Mouse (Mus musculus): Measurements from ENCODE around the gene Smarcb1. TPM values are rescaled to one million over a fixed set of nuclear protein-coding genes. Genes with fewer than 3 reads are reported as not detected.

Smarcb1 gene
- polyA plus RNA-seq (2012; fragmentation: generic; extraction: Trizol): 100 to 1,000 TPM; 149 to 179 TPM

GRCm38 (mm10) chr10:75921026-75921725 lies at the start of gene Smarcb1:
Smarcb1 (minus strand) TSS chr10:75921617.

DNA sequence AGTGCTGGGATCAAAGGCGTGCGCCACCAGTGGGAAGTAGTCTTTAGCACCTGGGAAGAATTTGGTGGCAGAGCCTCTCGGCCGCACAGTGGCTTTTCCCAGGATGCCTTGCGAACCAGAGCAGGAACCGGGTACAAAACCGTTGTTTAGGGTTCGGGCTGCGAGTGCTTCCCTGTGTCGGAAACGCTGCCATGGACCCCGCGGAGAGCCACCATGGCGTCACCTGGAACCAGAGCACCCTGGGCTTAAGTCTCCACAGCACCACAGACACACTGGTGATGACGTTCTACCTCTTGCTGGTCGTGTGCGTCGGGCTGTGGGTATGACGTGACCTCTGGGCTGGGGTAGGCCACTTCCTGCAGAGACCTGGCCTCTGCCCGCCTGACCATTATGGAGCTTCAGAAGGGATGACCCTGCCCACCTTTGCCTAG lies 33.0 kb upstream of the Smarcb1 start, which contains the start of gene Gm5134:
Gm5134 (plus strand) TSS at position 134 of the 431 bp plus-strand sequence.

GRCm38 (mm10) chr10:75942736-75943477 lies 21.5 kb upstream of the Smarcb1 start, which contains the start of gene Vpreb3:
Vpreb3 (plus strand) TSS chr10:75943057.

DNA sequence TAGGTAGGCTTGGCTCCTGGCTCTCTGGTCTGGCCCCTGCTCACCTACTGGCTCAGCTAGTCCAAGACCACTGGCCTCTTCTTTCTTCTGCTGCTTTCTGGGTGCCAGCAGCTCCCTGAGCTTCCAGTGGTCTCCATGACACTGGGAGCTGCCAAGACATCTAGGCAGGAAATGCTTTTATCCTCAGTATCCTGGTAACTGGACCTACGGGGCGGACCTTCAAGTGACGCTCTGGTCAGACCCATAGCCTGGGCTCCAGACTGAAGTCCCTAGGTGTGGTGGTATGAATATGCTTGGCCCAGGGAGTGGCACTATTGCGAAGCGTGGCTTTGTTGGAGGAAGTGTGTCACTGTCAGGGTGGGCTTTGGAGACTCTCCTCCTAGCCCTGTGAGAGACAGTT lies 19.1 kb upstream of the Smarcb1 start, which contains the start of gene Gm867:
Gm867 (minus strand) TSS at position 153 of the 400 bp plus-strand sequence.

GRCm38 (mm10) chr10:75935680-75936541 lies 14.5 kb upstream of the Smarcb1 start, which contains the start of gene Mmp11:
Mmp11 (minus strand) TSS chr10:75936496.

GRCm38 (mm10) chr10:75932891-75933290 lies 11.5 kb upstream of the Smarcb1 start, which contains the start of gene Chchd10:
Chchd10 (plus strand) TSS chr10:75933130.

DNA sequence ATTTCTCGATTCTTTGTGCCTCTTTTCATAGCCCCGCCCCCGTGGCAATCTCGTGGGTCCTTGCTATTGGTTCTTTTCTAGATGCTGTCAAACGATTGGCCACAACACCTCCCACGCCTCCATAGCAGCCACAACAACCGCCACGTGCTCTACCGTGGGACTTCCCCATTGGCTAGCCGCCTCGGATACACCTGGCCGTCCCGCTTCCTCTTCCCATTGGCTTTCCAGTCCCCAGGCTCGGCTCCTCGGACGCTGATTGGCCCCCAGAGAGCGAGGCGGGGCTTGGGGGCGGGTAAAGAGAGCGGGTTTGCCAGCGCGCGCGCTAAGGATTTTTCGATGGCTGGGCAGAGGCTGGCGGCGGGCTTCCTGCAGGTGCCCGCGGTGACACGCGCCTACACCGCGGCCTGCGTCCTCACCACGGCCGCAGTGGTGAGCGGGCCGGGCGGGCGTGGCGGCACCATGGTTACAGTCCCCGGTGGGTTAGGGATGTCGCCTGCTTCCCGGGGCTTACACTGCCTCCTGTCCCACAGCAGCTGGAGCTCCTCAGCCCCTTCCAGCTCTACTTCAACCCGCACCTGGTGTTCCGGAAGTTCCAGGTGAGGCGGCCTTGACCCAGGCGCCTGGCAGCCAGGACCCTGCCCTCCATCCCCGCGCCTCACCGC lies 28.2 kb downstream of the Smarcb1 start, which contains the start of gene Derl3:
Derl3 (plus strand) TSS at position 325 of the 662 bp plus-strand sequence.

GRCm38 (mm10) chr10:75859786-75860470 lies 61.5 kb downstream of the Smarcb1 start, which contains the start of gene Mif:
Mif (minus strand) TSS chr10:75860240.

Other genes with a start within 250 kb of the Smarcb1 start
- 10 to 100 TPM; 10.8 to 44.7 TPM for gene Cabin1, start 157.3 kb downstream of the Smarcb1 start, polyA plus RNA-seq (2012; fragmentation: generic; extraction: Trizol)
- gene Ddt, start 148.2 kb downstream of the Smarcb1 start, polyA plus RNA-seq (2012; fragmentation: generic; extraction: Trizol): 10 to 100 TPM; 42.5 to 79.9 TPM
- not detected for gene Gm20441, start 140.7 kb downstream of the Smarcb1 start, polyA plus RNA-seq (2012; fragmentation: generic; extraction: Trizol)
- 1 to 10 TPM in 1 of 2 experiments, under 1 TPM in 1; 0.42 to 3.1 TPM for gene Gstt3, start 140.2 kb downstream of the Smarcb1 start, polyA plus RNA-seq (2012; fragmentation: generic; extraction: Trizol)
- gene Gstt1, start 123.0 kb downstream of the Smarcb1 start, polyA plus RNA-seq (2012; fragmentation: generic; extraction: Trizol): 10 to 100 TPM in 1 of 2 experiments, 1 to 10 TPM in 1; 6.2 to 43.9 TPM
- gene Gstt4, start 99.1 kb downstream of the Smarcb1 start, polyA plus RNA-seq (2012; fragmentation: generic; extraction: Trizol): not detected
- gene Gstt2, start 84.2 kb downstream of the Smarcb1 start, polyA plus RNA-seq (2012; fragmentation: generic; extraction: Trizol): 1 to 10 TPM in 1 of 2 experiments, under 1 TPM in 1; 0.08 to 1.2 TPM
- gene Mif, start 61.4 kb downstream of the Smarcb1 start, polyA plus RNA-seq (2012; fragmentation: generic; extraction: Trizol): 1,000 to 10,000 TPM in 1 of 2 experiments, 100 to 1,000 TPM in 1; 771 to 3,948 TPM
- gene Derl3, start 28.2 kb downstream of the Smarcb1 start, polyA plus RNA-seq (2012; fragmentation: generic; extraction: Trizol): under 1 TPM in 1 of 2 experiments, not detected in 1; 0.45 TPM
- 1 to 10 TPM in 1 of 2 experiments, under 1 TPM in 1; 0.40 to 2.4 TPM for gene Chchd10, start 11.5 kb upstream of the Smarcb1 start, polyA plus RNA-seq (2012; fragmentation: generic; extraction: Trizol)
- 10 to 100 TPM; 27.3 to 82.1 TPM for gene Mmp11, start 14.9 kb upstream of the Smarcb1 start, polyA plus RNA-seq (2012; fragmentation: generic; extraction: Trizol)
- gene Gm867, start 19.1 kb upstream of the Smarcb1 start, polyA plus RNA-seq (2012; fragmentation: generic; extraction: Trizol): not detected
- not detected for gene Vpreb3, start 21.4 kb upstream of the Smarcb1 start, polyA plus RNA-seq (2012; fragmentation: generic; extraction: Trizol)
- gene Gm5134, start 32.9 kb upstream of the Smarcb1 start, polyA plus RNA-seq (2012; fragmentation: generic; extraction: Trizol): not detected
- gene Zfp280b, start 111.0 kb upstream of the Smarcb1 start, polyA plus RNA-seq (2012; fragmentation: generic; extraction: Trizol): 1 to 10 TPM in 1 of 2 experiments, under 1 TPM in 1; 0.47 to 3.3 TPM
- gene Slc5a4b, start 189.3 kb upstream of the Smarcb1 start, polyA plus RNA-seq (2012; fragmentation: generic; extraction: Trizol): not detected
- gene Slc5a4a, start 225.8 kb upstream of the Smarcb1 start, polyA plus RNA-seq (2012; fragmentation: generic; extraction: Trizol): not detected

Measured in C3H10T1/2 (cell line).